Mouse (Mus musculus) CD4-positive, CD25-positive, alpha-beta regulatory T cell, adult 4 months (primary cell): ENCODE data around the gene Arid4a. TPM values are rescaled to one million over a fixed set of nuclear protein-coding genes. Genes with fewer than 3 reads are reported as not detected.

Experiments used
- polyA plus RNA-seq, 2 experiments: library from polyadenylated mRNA; unstranded; fragments of 100-300 nt; shearing (Covaris generic); gene quantifications; one replicate each; pipeline ENCODE4 v1.2.1; 2017

The Arid4a gene
- polyA plus RNA-seq, 2 experiments from 2014 or later: 104 to 130 TPM

Other genes starting within 250 kb of the Arid4a start
- gene Frmd6, start 190.5 kb upstream of the Arid4a start, polyA plus RNA-seq: 10 to 100 TPM; 20.8 to 28.4 TPM
- gene Actr10, start 78.1 kb upstream of the Arid4a start, polyA plus RNA-seq: 100 to 1,000 TPM; 223 to 263 TPM
- gene Psma3, start 41.4 kb upstream of the Arid4a start, polyA plus RNA-seq: 100 to 1,000 TPM; 319 to 401 TPM
- not detected for gene Tomm20l, start 95.4 kb downstream of the Arid4a start, polyA plus RNA-seq
- 10 to 100 TPM; 37.7 to 41.5 TPM for gene Timm9, start 120.7 kb downstream of the Arid4a start, polyA plus RNA-seq
- gene 2700049A03Rik, start 120.9 kb downstream of the Arid4a start, polyA plus RNA-seq: 10 to 100 TPM in 1 of 2 experiments, 1 to 10 TPM in 1; 7.8 to 13.4 TPM